Mouse (Mus musculus): ENCODE results near the gene Gm4744. TPM values are rescaled to one million over a fixed set of nuclear protein-coding genes. Genes with fewer than 3 reads are reported as not detected.
"Not testable (repeated sequence)": the region's sequence is repeated elsewhere in the genome, so short reads cannot be mapped to it uniquely, and the experiment has no call there.

The Gm4744 gene
- not detected in 2 replicates for total RNA-seq (2015)
- total RNA-seq (2017), result not detected in 2 replicates

DNA sequence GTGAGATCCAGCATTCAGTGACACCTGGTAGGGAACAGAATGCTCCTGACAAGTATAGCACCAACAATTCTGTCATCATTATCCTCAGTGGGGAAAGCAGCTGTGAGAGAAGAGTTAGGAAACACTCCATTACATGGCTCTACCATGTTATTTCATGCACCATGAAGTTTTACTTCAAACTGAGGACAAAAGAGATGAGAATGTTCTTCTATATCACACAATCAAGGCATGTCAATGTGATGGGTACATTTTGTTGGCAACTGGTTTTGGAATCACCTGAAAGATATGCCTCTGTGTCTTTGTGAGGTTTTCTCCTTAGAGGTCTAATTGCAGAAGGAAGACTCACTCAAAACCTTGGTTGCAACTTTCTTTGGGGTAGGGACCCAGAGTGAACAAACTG lies at the start of gene Gm4744:
TSS of gene Gm4744 (minus strand) at position 101 of the 400 bp plus-strand sequence.
- ATAC-seq (ENCODE audit: poor library complexity, severe bottlenecking), result no peak

DNA sequence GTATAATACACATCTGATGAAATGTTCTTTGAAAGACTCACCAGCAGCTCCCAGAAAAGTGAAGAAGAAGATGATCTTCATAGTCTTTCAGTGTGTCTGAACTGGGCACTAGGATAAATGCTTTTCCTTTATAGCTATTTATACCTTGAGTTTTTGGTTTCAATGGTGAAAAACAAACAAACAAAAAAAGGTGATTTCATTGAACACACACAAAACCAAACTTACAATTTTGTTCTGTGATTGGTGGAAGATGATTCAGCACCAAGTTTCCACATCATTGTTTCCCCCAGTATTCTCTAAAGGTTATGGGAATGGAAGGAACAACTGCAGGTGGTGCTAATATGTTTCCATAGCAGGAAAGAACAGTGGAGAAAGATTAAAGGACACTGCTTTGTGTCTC lies 47.7 kb upstream of the Gm4744 start, which contains the start of gene Gm2663:
TSS of gene Gm2663 (minus strand) at position 101 of the 400 bp plus-strand sequence.
- ATAC-seq (ENCODE audit: poor library complexity, severe bottlenecking), result not testable (repeated sequence)

DNA sequence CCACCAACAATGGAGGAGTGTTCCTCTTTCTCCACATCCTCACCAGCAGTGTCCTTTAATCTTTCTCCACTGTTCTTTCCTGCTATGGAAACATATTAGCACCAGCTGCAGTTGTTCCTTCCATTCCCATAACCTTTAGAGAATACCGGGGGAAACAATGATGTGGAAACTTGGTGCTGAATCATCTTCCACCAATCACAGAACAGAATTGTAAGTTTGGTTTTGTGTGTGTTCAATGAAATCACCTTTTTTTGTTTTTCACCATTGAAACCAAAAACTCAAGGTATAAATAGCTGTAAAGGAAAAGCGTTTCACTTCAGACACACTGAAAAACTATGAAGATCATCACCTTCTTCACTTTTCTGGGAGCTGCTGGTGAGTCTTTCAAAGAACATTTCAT lies 12.8 kb upstream of the Gm4744 start, which contains the start of gene 1810009J06Rik:
TSS of gene 1810009J06Rik (plus strand) at position 301 of the 400 bp plus-strand sequence.
- ATAC-seq (ENCODE audit: poor library complexity, severe bottlenecking), result not testable (repeated sequence)

DNA sequence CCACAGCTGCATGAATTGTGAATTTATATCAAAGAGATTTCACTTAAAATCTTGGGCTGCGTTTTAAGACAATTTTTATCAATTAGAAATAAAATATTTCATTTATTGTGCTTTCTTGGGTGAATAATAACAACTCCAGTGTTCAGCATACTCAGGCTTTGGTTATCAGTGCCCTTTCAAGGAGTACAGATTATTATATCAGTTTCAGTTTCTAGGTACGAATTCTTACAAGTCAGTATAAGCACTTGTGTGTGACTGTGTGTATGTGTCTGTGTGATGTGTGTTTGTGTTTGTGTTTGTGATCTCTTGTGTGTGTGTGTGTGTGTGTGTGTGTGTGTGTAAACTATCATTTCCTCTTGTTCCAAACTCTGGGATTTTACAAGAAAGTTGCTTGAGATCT lies 2.0 kb upstream of the Gm4744 start:
- no peak for ATAC-seq (ENCODE audit: poor library complexity, severe bottlenecking)

DNA sequence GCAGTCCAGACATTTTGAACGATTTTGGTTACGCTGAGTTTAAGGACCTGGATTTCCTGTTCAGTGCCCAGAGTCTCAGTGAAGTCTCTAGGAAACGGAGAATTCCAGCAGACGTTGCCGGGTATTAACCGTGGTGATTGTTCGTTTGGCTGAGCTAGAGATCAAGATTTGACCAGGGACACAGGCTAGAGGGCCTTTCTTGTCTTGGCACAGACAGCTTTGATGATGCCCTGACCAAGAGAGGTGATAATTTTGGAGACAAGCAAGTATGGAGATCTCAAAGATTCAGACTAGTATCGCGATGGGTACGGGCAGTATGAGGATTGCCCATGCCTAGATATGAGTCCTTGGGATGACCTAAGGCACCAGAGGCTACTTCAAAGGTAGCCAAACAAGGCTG lies 11.2 kb downstream of the Gm4744 start, which contains the start of gene 1700074P13Rik:
TSS of gene 1700074P13Rik (minus strand) at position 101 of the 400 bp plus-strand sequence.
- no peak for ATAC-seq (ENCODE audit: poor library complexity, severe bottlenecking)

DNA sequence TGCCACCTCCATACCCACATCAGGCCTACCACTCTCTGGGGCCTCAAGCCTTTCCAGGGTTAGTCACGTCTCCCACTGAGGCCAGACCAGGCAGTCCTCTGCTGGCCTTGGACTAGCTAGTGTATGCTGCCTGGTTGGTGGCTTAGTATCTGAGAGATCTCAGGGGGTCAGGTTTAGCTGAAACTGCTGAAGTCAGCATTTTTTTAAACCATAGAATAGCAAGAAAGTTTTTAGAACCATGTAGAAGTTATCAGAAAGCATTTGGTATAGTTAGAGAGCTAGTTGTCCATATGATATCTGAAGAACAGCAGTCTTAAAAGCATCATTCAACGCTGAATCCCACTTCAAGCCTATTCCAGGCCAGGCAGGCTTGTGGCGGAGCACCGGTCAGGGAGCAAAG lies 31.7 kb downstream of the Gm4744 start:
- ATAC-seq (ENCODE audit: poor library complexity, severe bottlenecking), result no peak

DNA sequence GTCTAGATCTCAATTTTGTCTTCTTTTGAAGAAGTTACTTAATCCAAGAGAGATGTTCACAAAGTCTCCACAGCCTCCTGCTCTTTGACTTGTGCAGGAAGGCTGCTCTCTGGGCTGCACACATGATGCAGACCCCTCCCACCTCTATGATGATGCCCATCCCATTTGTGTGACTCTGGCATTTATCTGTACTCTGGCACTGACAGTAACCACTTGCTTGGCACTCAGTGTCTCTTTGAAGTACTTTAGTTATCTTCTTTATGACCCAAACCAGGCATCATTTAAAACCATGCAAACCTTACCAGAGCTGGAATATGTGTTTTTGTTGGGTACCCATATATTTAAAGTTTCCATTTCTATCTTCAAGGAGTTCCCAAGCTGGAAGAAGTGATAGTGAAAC lies 51.4 kb downstream of the Gm4744 start, which contains the start of gene Prss58:
TSS of gene Prss58 (minus strand) at position 101 of the 400 bp plus-strand sequence.
- ATAC-seq (ENCODE audit: poor library complexity, severe bottlenecking), result no peak

Other genes with a start within 250 kb of the Gm4744 start
- not detected in 2 replicates for gene Moxd2, start 64.4 kb downstream of the Gm4744 start, total RNA-seq (2015)
- gene Moxd2, start 64.4 kb downstream of the Gm4744 start, total RNA-seq (2017), result not detected in 2 replicates
- gene Prss58, start 51.5 kb downstream of the Gm4744 start, total RNA-seq (2015), result not detected in 2 replicates
- gene Prss58, start 51.5 kb downstream of the Gm4744 start, total RNA-seq (2017), result not detected in 2 replicates
- gene 1700074P13Rik, start 11.3 kb downstream of the Gm4744 start, total RNA-seq (2015), result not detected in 2 replicates
- not detected in 2 replicates for gene 1700074P13Rik, start 11.3 kb downstream of the Gm4744 start, total RNA-seq (2017)
- gene 1810009J06Rik, start 12.9 kb upstream of the Gm4744 start, total RNA-seq (2015), result not detected in 2 replicates
- gene 1810009J06Rik, start 12.9 kb upstream of the Gm4744 start, total RNA-seq (2017), result not detected in 2 replicates
- gene Gm2663, start 47.6 kb upstream of the Gm4744 start, total RNA-seq (2015), result not detected in 2 replicates
- gene Gm2663, start 47.6 kb upstream of the Gm4744 start, total RNA-seq (2017), result not detected in 2 replicates
- not detected in 2 replicates for gene 2210010C04Rik, start 83.6 kb upstream of the Gm4744 start, total RNA-seq (2015)
- not detected in 2 replicates for gene 2210010C04Rik, start 83.6 kb upstream of the Gm4744 start, total RNA-seq (2017)